Mouse (Mus musculus) central nervous system, embryonic 11.5 days (tissue): Measurements from ENCODE around the gene Tbx18. TPM values are rescaled to one million over a fixed set of nuclear protein-coding genes. Genes with fewer than 3 reads are reported as not detected.

Source experiments
- polyA plus RNA-seq: library from polyadenylated mRNA; depleted of rRNA; stranded (reverse); fragments of >200 nt; gene quantifications from 2 replicates; pipeline ENCODE4 v1.2.3, GENCODE M21; 2012; rRNA removed

The Tbx18 gene
- polyA plus RNA-seq: 8.7 and 16.3 TPM in 2 replicates

GRCm38 (mm10) chr9:87730961-87731535 is at the start of gene Tbx18:
Gene Tbx18, minus strand, starts transcription at chr9:87731260.

